Mouse (Mus musculus): ENCODE results near the gene Palld.

DNA sequence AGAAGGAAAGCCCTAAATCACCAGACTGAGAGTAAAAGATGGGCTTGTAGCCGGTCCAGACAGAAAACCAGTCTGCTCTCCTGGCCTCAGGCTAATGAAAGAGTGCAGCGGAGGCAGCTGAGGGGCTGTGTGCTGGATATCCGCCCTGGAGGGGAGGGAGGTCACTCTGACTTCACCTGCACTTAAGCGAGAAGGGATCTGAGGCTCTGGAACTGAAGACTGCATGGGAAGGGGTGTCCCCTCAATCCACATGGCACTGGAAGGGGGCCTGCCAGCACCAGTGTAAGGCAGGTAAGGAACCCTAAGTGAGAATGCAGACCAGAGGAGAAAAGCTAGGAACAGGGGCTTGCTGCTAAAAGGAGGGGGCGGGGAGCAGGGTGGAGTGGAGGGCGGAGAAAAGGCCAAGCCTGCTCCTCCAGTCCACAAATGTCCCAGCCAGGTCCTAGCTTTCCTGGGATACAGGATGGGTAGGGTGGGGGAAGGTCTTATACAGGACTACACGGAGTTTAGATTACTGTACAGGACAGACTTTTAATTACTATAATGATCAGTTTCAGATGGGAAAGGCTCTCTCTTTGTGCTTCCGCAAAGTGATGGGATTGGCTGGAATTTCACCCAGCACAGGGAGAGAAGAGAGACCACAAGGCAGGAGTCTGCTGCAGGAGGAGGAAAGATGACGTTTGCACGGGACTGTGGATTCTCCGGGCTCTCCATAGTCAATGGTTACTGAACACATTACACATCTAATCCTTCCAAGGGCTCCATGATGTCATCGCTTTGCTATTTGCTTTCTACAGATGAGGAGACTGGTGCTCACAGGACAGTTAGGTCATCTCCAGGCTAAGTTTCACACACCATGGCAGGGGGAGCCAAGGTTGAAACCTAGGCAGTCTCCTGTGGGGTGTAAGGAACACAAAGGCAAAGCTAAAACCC lies 278.7 kb downstream of the Palld start:
- TF ChIP-seq POLR2A (IDR thresholded peaks at IDR 0.05; ENCODE audit: low read depth, low read length) (no peak), CTCF (IDR thresholded peaks at IDR 0.05; ENCODE audit: extremely low read depth, insufficient read depth, insufficient read length, insufficient replicate concordance) (no peak)

All from spleen, adult 2 months (tissue).